Mouse (Mus musculus) embryonic stem cell, embryonic (primary cell): ENCODE measurements around the gene Sinhcaf.

ENCODE experiments used
- CTCF ChIA-PET, 4 experiments: fragments of 300-600 bp in 2 of 4; fragments of 350-600 bp in 2 of 4; sonication (Branson Sonifier 250); formaldehyde crosslinking; loops; one replicate each; lab custom pipeline; 2022; ENCODE audit warnings: inconsistent platforms in 2 of 4; lab: Charles Lee
- POLR2A ChIA-PET, 4 experiments: fragments of 300-600 bp in 2 of 4; fragments of 350-600 bp in 2 of 4; sonication (Branson Sonifier 250); formaldehyde crosslinking; loops; one replicate each; lab custom pipeline; 2022; ENCODE audit warnings: antibody characterized with exemption in 4 of 4, inconsistent platforms in 1 of 4; lab: Charles Lee

Gene Sinhcaf

GRCm38 (mm10) chr6:148931281-148931680 is 15.0 kb downstream of the Sinhcaf start:
- CTCF ChIA-PET, result interaction anchor here in 2 of 4 experiments (1.0 to 1.9 kb wide), 3 partner anchors 14 to 62 kb away, joined by 3 to 5 read pairs (median 3); partner anchors contain the start of gene Caprin2 (in 1 of the 2)
- POLR2A ChIA-PET, result interaction anchor here in 3 of 4 experiments (0.8 to 21.1 kb wide), 10 partner anchors 11 to 100 kb away, joined by 3 to 447 read pairs (median 6); partner anchors contain the start of genes Sinhcaf (in 2 of the 3), Caprin2 (in 1 of the 3) and Ipo8 (in 1 of the 3)

GRCm38 (mm10) chr6:148918841-148919398 is 27.3 kb downstream of the Sinhcaf start:
- ChIA-PET POLR2A (interaction anchor here (0.5 to 4.7 kb wide), 37 partner anchors 8 to 1855 kb away, joined by 3 to 64 read pairs (median 5); partner anchors contain the start of genes Caprin2 (in 3 of the 4), Sinhcaf (in 3 of the 4), Ipo8 (in 2 of the 4) and Bicd1 (in 1 of the 4)), CTCF (interaction anchor here (0.6 to 1.5 kb wide), 7 partner anchors 9 to 572 kb away, joined by 3 to 5 read pairs (median 3); no protein-coding TSS in a partner anchor)

DNA sequence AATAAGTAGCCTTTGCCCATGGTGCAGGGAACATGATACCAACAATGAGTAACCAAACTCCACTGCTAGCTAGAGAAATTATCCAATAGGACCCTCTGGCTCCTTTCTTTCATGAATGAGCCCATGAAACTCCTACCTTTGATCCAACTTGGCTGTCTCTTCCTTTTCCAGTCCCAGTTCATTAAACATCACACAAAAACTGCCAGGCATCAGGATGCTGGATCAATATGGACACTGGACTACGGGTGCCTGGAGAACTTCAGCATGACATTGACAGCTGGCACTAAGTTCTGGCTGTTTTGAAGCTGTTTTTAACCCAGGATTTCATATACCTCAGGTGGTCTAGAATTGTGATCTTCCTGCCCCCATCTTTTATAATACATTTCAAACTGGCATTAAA is 28.6 kb downstream of the Sinhcaf start:
- CTCF ChIA-PET, result interaction anchor here in 3 of 4 experiments (0.6 to 1.5 kb wide), 4 partner anchors 12 to 220 kb away, joined by 3 to 9 read pairs (median 4); no protein-coding TSS in a partner anchor

GRCm38 (mm10) chr6:148916817-148917216 is 29.4 kb downstream of the Sinhcaf start:
- POLR2A ChIA-PET, result interaction anchor here in 3 of 4 experiments (0.5 to 4.7 kb wide), 14 partner anchors 10 to 86 kb away, joined by 3 to 64 read pairs (median 5); partner anchors contain the start of genes Sinhcaf (in 3 of the 3), Caprin2 (in 2 of the 3) and Ipo8 (in 1 of the 3)
- CTCF ChIA-PET, result no interaction called here

More for the DNA sequence above, 28.6 kb downstream of the Sinhcaf start:
- POLR2A ChIA-PET, result interaction anchor here in 3 of 4 experiments (0.5 to 4.7 kb wide), 21 partner anchors 11 to 110 kb away, joined by 3 to 64 read pairs (median 5); partner anchors contain the start of genes Caprin2 (in 2 of the 3), Sinhcaf (in 2 of the 3) and Ipo8 (in 1 of the 3)

DNA sequence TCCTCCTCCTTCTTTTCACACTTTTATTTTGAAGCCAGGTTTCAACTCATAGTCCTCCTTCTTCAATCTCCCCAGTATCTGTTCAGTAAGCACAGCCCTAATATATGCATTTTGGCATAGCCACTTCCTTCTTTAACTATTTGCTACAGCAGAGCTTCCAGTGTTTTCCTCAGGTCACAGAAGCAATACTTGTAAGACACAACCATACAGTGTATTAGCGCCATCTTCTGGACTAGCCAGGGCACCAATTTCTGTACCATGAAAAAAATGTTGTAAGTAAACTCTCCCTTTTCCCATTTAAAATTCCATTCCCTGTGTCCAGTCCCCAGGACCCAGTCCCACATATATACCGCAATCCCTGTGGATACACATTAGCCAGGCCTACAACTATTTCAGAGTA is 32.3 kb downstream of the Sinhcaf start:
- POLR2A ChIA-PET, result interaction anchor here in 3 of 4 experiments (1.0 to 1.9 kb wide), 8 partner anchors 12 to 83 kb away, joined by 4 to 6 read pairs (median 5); partner anchors contain the start of genes Caprin2 (in 3 of the 3), Ipo8 (in 2 of the 3) and Sinhcaf (in 1 of the 3)
- CTCF ChIA-PET, result interaction anchor here (0.5 to 1.5 kb wide), 15 partner anchors 10 to 779 kb away, joined by 3 to 5 read pairs (median 3); no protein-coding TSS in a partner anchor

GRCm38 (mm10) chr6:148911906-148912305 is 34.4 kb downstream of the Sinhcaf start:
- ChIA-PET CTCF (interaction anchor here in 1 of 4 experiments (0.7 kb wide), 1 partner anchor 80 kb away, joined by 3 read pairs; no protein-coding TSS in a partner anchor), POLR2A (interaction anchor here in 3 of 4 experiments (0.6 to 3.4 kb wide), 7 partner anchors 16 to 111 kb away, joined by 3 to 23 read pairs (median 3); partner anchors contain the start of genes Caprin2 (in 3 of the 3) and Ipo8 (in 1 of the 3))

- ChIA-PET CTCF (no interaction called here), POLR2A (interaction anchor here in 1 of 4 experiments (0.7 kb wide), 1 partner anchor 10 kb away, joined by 3 read pairs; no protein-coding TSS in a partner anchor)
Measured at GRCm38 (mm10) chr6:148906958-148907357, 39.3 kb downstream of the Sinhcaf start.

- CTCF ChIA-PET, result interaction anchor here in 2 of 4 experiments (0.5 to 0.7 kb wide), 3 partner anchors 12 to 498 kb away, joined by 3 to 8 read pairs (median 8); no protein-coding TSS in a partner anchor
- POLR2A ChIA-PET, result interaction anchor here in 3 of 4 experiments (0.6 to 2.9 kb wide), 7 partner anchors 13 to 622 kb away, joined by 3 to 22 read pairs (median 8); partner anchors contain the start of gene Ipo8 (in 1 of the 3)
Measured at GRCm38 (mm10) chr6:148902728-148903127, 43.5 kb downstream of the Sinhcaf start.

DNA sequence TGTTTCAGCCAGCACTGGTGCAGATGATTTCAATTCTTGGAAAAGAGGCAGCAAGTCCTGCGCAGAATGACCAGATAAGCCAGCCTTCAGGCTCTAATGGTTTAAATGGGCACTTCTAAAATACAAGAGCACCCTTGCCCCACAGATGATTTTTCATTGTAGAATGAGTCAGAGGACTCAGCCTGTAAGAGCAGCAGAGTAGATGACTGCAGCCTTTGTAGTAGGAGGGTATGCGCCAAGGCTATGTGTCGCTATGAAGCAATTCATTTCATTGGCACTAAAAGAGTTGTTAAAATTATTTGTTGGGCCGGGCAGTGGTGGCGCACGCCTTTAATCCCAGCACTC is 49.8 kb downstream of the Sinhcaf start:
- ChIA-PET POLR2A (interaction anchor here (0.6 to 4.4 kb wide), 127 partner anchors 8 to 1336 kb away, joined by 3 to 45 read pairs (median 5); partner anchors contain the start of genes Ipo8 (in 4 of the 4), Sinhcaf (in 3 of the 4), Amn1 (in 1 of the 4) and Bicd1 (in 1 of the 4)), CTCF (interaction anchor here in 2 of 4 experiments (0.6 to 1.5 kb wide), 3 partner anchors 14 to 1711 kb away, joined by 3 to 4 read pairs (median 3); no protein-coding TSS in a partner anchor)

DNA sequence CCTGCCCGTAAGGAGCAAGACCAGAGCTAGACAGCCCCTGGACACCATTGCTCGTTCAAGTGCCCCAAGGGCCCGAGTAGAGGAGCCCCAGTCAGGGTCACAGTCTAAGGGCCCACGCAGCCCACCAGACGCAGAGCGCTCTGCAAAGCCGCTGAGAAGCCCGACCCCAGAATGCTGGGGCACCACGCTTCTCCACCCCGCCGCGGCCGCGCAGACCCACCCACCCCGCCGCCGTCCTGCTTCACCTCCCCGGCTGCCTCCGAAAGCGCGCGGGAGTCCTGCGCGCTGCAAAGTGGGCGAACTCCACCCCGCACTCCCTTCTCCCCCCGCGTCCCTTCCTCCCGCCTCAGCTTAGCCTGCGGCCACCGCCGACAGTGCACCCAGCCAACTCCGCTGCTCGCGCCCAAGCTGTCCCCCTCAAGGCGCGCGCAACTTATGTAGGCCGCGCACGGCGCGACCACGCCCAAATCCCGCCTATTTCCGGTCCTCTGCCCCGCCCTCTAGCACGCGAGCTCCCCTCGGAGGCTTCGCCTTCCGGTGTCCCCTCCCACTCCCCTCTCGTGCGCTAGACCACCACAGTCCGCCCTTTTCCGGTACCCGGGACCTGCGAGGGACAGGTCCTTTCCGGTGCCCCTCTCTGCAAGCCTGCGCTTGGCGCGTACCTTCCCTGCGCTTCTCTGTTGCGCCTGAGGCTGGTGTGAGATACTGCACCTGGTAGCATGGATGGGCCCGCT is 50.3 kb downstream of the Sinhcaf start, which contains the start of gene Caprin2:
Gene Caprin2, minus strand, starts transcription at position 465 of the 734 bp plus-strand sequence.
- CTCF ChIA-PET, result interaction anchor here (0.5 to 1.5 kb wide), 7 partner anchors 9 to 1711 kb away, joined by 3 to 4 read pairs (median 3); partner anchors contain the start of gene Ipo8 (in 1 of the 4)
- POLR2A ChIA-PET, result interaction anchor here (0.6 to 4.4 kb wide), 152 partner anchors 8 to 1336 kb away, joined by 3 to 45 read pairs (median 5); partner anchors contain the start of genes Ipo8 (in 4 of the 4), Sinhcaf (in 3 of the 4), Amn1 (in 1 of the 4) and Bicd1 (in 1 of the 4)

- ChIA-PET POLR2A (interaction anchor here (0.6 to 4.4 kb wide), 114 partner anchors 7 to 684 kb away, joined by 3 to 45 read pairs (median 5); partner anchors contain the start of genes Ipo8 (in 4 of the 4), Sinhcaf (in 3 of the 4), Amn1 (in 1 of the 4) and Dennd5b (in 1 of the 4)), CTCF (interaction anchor here in 2 of 4 experiments (0.5 to 1.5 kb wide), 5 partner anchors 10 to 64 kb away, joined by 3 to 4 read pairs (median 3); no protein-coding TSS in a partner anchor)
Measured at GRCm38 (mm10) chr6:148894888-148895772, 51.1 kb downstream of the Sinhcaf start.

DNA sequence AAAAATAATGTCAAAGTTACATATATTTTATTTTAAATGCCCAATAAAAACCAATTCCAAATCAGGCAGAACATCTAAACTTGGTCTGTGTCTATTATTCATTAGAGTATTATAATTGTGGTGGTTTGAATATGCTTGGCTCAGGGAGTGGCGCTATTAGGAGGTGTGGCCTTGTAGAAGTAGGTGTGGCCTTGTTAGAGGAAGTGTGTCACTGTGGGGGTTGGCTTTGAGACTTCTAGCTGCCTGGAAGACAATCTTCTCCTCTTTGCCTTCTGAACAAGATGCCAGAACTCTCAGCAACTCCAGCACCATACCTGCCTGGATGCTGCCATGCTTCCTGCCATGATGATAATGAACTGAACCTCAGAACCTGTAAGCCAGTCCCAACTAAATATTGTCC is 72.4 kb downstream of the Sinhcaf start:
- POLR2A ChIA-PET, result interaction anchor here in 3 of 4 experiments (0.5 to 3.1 kb wide), 5 partner anchors 21 to 88 kb away, joined by 3 to 10 read pairs (median 4); partner anchors contain the start of gene Caprin2 (in 2 of the 3)
- CTCF ChIA-PET, result no interaction called here
